Mouse (Mus musculus): ENCODE results near the gene Cpt2. TPM values are rescaled to one million over a fixed set of nuclear protein-coding genes. Genes with fewer than 3 reads are reported as not detected.

Gene Cpt2
- polyA plus RNA-seq, 1 experiment from 2014 or later = 54.6 TPM

- no peak for ATAC-seq (ENCODE audit: insufficient read depth, low FRiP score)
- WGBS = 88% methylated on average over 3 of the region's 3 CpGs
- peaks cover 10% of the 10 kb centered on the region for H3K36me3 ChIP-seq (ENCODE audit: control insufficient read depth, insufficient read depth, low read length)
- 0 out of 2 replicates have a peak overlapping the region, but pooled peaks have one; percentile 15 for H3K27ac ChIP-seq (ENCODE audit: low read length)
- H3K4me1 ChIP-seq (ENCODE audit: control insufficient read depth, insufficient read depth, low read length) = no peaks in the 10 kb centered on the region
- H3K9me3 ChIP-seq (replicated peaks; ENCODE audit: control insufficient read depth, low read length) = no peaks in the 10 kb centered on the region
- no peaks in the 10 kb centered on the region for H3K27me3 ChIP-seq (ENCODE audit: control insufficient read depth, insufficient read depth, low read length)
- no peak overlapping the region for H3K4me3 ChIP-seq (replicated peaks; ENCODE audit: low read length)
- no peak overlapping the region for H3K4me2 ChIP-seq (ENCODE audit: low read depth, low read length)
- H3K9ac ChIP-seq (ENCODE audit: low read length) = no peak overlapping the region
Observed at GRCm38 (mm10) chr4:107900206-107900605, 23.2 kb downstream of the Cpt2 start.

GRCm38 (mm10) chr4:107899211-107899927, 24.0 kb downstream of the Cpt2 start:
- Histone ChIP-seq H3K4me1 (ENCODE audit: control insufficient read depth, insufficient read depth, low read length) (no peaks in the 10 kb centered on the region), H3K4me2 (ENCODE audit: low read depth, low read length) (no peak overlapping the region), H3K36me3 (ENCODE audit: control insufficient read depth, insufficient read depth, low read length) (peaks cover 10% of the 10 kb centered on the region), H3K27ac (ENCODE audit: low read length) (no peak overlapping the region), H3K4me3 (replicated peaks; ENCODE audit: low read length) (no peak overlapping the region), H3K9me3 (replicated peaks; ENCODE audit: control insufficient read depth, low read length) (no peaks in the 10 kb centered on the region), H3K9ac (ENCODE audit: low read length) (no peak overlapping the region), H3K27me3 (ENCODE audit: control insufficient read depth, insufficient read depth, low read length) (no peaks in the 10 kb centered on the region)
- 66% methylated on average over 5 of the region's 5 CpGs for WGBS
- ATAC-seq (ENCODE audit: insufficient read depth, low FRiP score) = peak; percentile 71; the same call in 1 of the 2 replicates

GRCm38 (mm10) chr4:107892663-107893062, 30.7 kb downstream of the Cpt2 start:
- Histone ChIP-seq H3K27me3 (ENCODE audit: control insufficient read depth, insufficient read depth, low read length) (no peaks in the 10 kb centered on the region), H3K9me3 (replicated peaks; ENCODE audit: control insufficient read depth, low read length) (no peaks in the 10 kb centered on the region), H3K4me3 (replicated peaks; ENCODE audit: low read length) (no peak overlapping the region), H3K4me2 (ENCODE audit: low read depth, low read length) (no peak overlapping the region), H3K9ac (ENCODE audit: low read length) (no peak overlapping the region), H3K4me1 (ENCODE audit: control insufficient read depth, insufficient read depth, low read length) (no peaks in the 10 kb centered on the region), H3K36me3 (ENCODE audit: control insufficient read depth, insufficient read depth, low read length) (0 out of 2 replicates have a peak, but pooled peaks cover 3% of the 10 kb centered on the region), H3K27ac (ENCODE audit: low read length) (no peak overlapping the region)
- 80% methylated on average over 2 of the region's 2 CpGs for WGBS
- no peak for ATAC-seq (ENCODE audit: insufficient read depth, low FRiP score)

- H3K4me1 ChIP-seq (ENCODE audit: control insufficient read depth, insufficient read depth, low read length) = no peaks in the 10 kb centered on the region
- no peaks in the 10 kb centered on the region for H3K27me3 ChIP-seq (ENCODE audit: control insufficient read depth, insufficient read depth, low read length)
- WGBS = 1% methylated on average over 45 of the region's 48 CpGs
- H3K36me3 ChIP-seq (ENCODE audit: control insufficient read depth, insufficient read depth, low read length) = peaks cover 3% of the 10 kb centered on the region; the same call in 1 of the 2 replicates
- H3K9me3 ChIP-seq (replicated peaks; ENCODE audit: control insufficient read depth, low read length) = no peaks in the 10 kb centered on the region
- H3K4me3 ChIP-seq (replicated peaks; ENCODE audit: low read length) = peak within 1 kb of the TSS; percentile 62
- H3K9ac ChIP-seq (ENCODE audit: low read length) = peak within 1 kb of the TSS; percentile 72
- peak within 1 kb of the TSS; percentile 75 for H3K4me2 ChIP-seq (ENCODE audit: low read depth, low read length)
- peak; percentile 96 for ATAC-seq (ENCODE audit: insufficient read depth, low FRiP score)
- peak within 1 kb of the TSS; percentile 90 for H3K27ac ChIP-seq (ENCODE audit: low read length)
Observed at GRCm38 (mm10) chr4:107889731-107890432, 33.5 kb downstream of the Cpt2 start, which contains the start of gene 0610037L13Rik. Gene 0610037L13Rik (plus strand): TSS chr4:107889813.

- Histone ChIP-seq H3K9me3 (replicated peaks; ENCODE audit: control insufficient read depth, low read length) (no peaks in the 10 kb centered on the region), H3K4me1 (ENCODE audit: control insufficient read depth, insufficient read depth, low read length) (no peaks in the 10 kb centered on the region), H3K27ac (ENCODE audit: low read length) (peak overlapping the region; percentile 90), H3K4me2 (ENCODE audit: low read depth, low read length) (peak overlapping the region; percentile 75), H3K4me3 (replicated peaks; ENCODE audit: low read length) (peak overlapping the region; percentile 62), H3K36me3 (ENCODE audit: control insufficient read depth, insufficient read depth, low read length) (peaks cover 3% of the 10 kb centered on the region; the same call in 1 of the 2 replicates), H3K27me3 (ENCODE audit: control insufficient read depth, insufficient read depth, low read length) (no peaks in the 10 kb centered on the region), H3K9ac (ENCODE audit: low read length) (peak overlapping the region; percentile 72)
- WGBS = 1% methylated on average over 12 of the region's 12 CpGs
- peak; percentile 10; the same call in 1 of the 2 replicates for ATAC-seq (ENCODE audit: insufficient read depth, low FRiP score)
Observed at GRCm38 (mm10) chr4:107889385-107889730, 34.1 kb downstream of the Cpt2 start.

GRCm38 (mm10) chr4:107886371-107886770, 37.0 kb downstream of the Cpt2 start:
- Histone ChIP-seq H3K4me1 (ENCODE audit: control insufficient read depth, insufficient read depth, low read length) (no peaks in the 10 kb centered on the region), H3K9ac (ENCODE audit: low read length) (no peak overlapping the region), H3K4me2 (ENCODE audit: low read depth, low read length) (no peak overlapping the region), H3K4me3 (replicated peaks; ENCODE audit: low read length) (no peak overlapping the region), H3K9me3 (replicated peaks; ENCODE audit: control insufficient read depth, low read length) (no peaks in the 10 kb centered on the region), H3K27ac (ENCODE audit: low read length) (no peak overlapping the region), H3K27me3 (ENCODE audit: control insufficient read depth, insufficient read depth, low read length) (no peaks in the 10 kb centered on the region), H3K36me3 (ENCODE audit: control insufficient read depth, insufficient read depth, low read length) (peaks cover 13% of the 10 kb centered on the region; the same call in 1 of the 2 replicates)
- WGBS = 80% methylated on average over 7 of the region's 7 CpGs
- ATAC-seq (ENCODE audit: insufficient read depth, low FRiP score) = no peak

- no peak overlapping the region for H3K27ac ChIP-seq (ENCODE audit: low read length)
- no peaks in the 10 kb centered on the region for H3K9me3 ChIP-seq (replicated peaks; ENCODE audit: control insufficient read depth, low read length)
- no peak overlapping the region for H3K4me3 ChIP-seq (replicated peaks; ENCODE audit: low read length)
- WGBS = 89% methylated on average over 1 of the region's 1 CpGs
- no peaks in the 10 kb centered on the region for H3K27me3 ChIP-seq (ENCODE audit: control insufficient read depth, insufficient read depth, low read length)
- H3K36me3 ChIP-seq (ENCODE audit: control insufficient read depth, insufficient read depth, low read length) = peaks cover 13% of the 10 kb centered on the region
- H3K9ac ChIP-seq (ENCODE audit: low read length) = no peak overlapping the region
- no peak for ATAC-seq (ENCODE audit: insufficient read depth, low FRiP score)
- peaks cover 9% of the 10 kb centered on the region; the same call in 1 of the 2 replicates for H3K4me1 ChIP-seq (ENCODE audit: control insufficient read depth, insufficient read depth, low read length)
- H3K4me2 ChIP-seq (ENCODE audit: low read depth, low read length) = no peak overlapping the region
Observed at GRCm38 (mm10) chr4:107881631-107882030, 41.8 kb downstream of the Cpt2 start.

GRCm38 (mm10) chr4:107879254-107880050, 44.0 kb downstream of the Cpt2 start, which contains the start of gene Magoh:
Gene Magoh (plus strand): TSS chr4:107879755.
- Histone ChIP-seq H3K4me1 (ENCODE audit: control insufficient read depth, insufficient read depth, low read length) (peaks cover 13% of the 10 kb centered on the region; the same call in 1 of the 2 replicates), H3K9ac (ENCODE audit: low read length) (peak within 1 kb of the TSS; percentile 86), H3K36me3 (ENCODE audit: control insufficient read depth, insufficient read depth, low read length) (peaks cover 10% of the 10 kb centered on the region; the same call in 1 of the 2 replicates), H3K27ac (ENCODE audit: low read length) (peak within 1 kb of the TSS; percentile 67), H3K4me3 (replicated peaks; ENCODE audit: low read length) (peak within 1 kb of the TSS; percentile 79), H3K9me3 (replicated peaks; ENCODE audit: control insufficient read depth, low read length) (no peaks in the 10 kb centered on the region), H3K27me3 (ENCODE audit: control insufficient read depth, insufficient read depth, low read length) (no peaks in the 10 kb centered on the region), H3K4me2 (ENCODE audit: low read depth, low read length) (peak within 1 kb of the TSS; percentile 87)
- 2% methylated on average over 48 of the region's 48 CpGs for WGBS
- ATAC-seq (ENCODE audit: insufficient read depth, low FRiP score) = peak; percentile 98
